ENCODE assay signal across 27 mouse cellular contexts in the genomic region with DNA sequence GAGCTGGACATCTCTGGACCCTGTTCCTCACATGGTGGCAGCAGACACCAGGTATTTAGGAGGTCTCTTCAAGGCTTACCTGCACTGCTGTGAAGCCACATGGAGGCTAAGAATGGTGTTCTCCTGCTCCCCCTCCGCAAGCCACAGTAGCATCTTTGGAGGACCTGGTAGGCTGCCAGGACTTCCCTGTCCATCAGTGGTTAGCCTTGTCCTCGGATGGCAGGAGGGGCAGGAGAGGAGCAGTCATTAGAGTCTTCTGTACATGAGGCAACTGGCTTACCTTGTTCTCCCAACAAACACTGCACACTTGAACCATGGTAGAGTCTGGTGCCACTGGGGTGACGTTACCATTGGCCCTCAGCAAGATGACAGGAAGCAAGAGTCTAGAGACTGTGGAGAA.
A peak's percentile ranks its signal among the peaks of the same experiment; 100 is the strongest.
DNase-seq lines count a peak whose midpoint lies in the region; TF ChIP-seq lines count a peak whose summit lies in the region.
"Had no signal": no experiment of that assay in that cellular context is flagged by ENCODE, and none has a peak within 500 bp of the region (broad histone marks: within the 10 kb centered on the region; RNA-seq: fewer than 3 reads in every experiment).

No protein-coding gene starts in this region.

- H3K4me3 ChIP-seq in CH12.LX (replicated peaks in 1 of 3; ENCODE audit: low read depth in 2 of 3, low read length in 2 of 3, poor library complexity in 1 of 3): no peak overlapping the region
- H3K4me3 ChIP-seq: embryonic facial prominence, embryonic 12.5 days; forebrain, embryonic 10.5 days; heart, embryonic 10.5 days; heart, embryonic 15.5 days; hindbrain, embryonic 13.5 days; kidney, embryonic 15.5 days; neural tube, embryonic 12.5 days had no signal

- no peak overlapping the region for H3K27ac ChIP-seq in CH12.LX (ENCODE audit: insufficient read depth, low read depth)
- H3K27ac ChIP-seq: embryonic facial prominence, embryonic 12.5 days; forebrain, embryonic 10.5 days; heart, embryonic 10.5 days; heart, embryonic 15.5 days; hindbrain, embryonic 13.5 days; kidney, embryonic 15.5 days; liver, embryonic 14.5 days; neural tube, embryonic 12.5 days had no signal

- H3K27me3 ChIP-seq in CH12.LX (replicated peaks): no peaks in the 10 kb centered on the region
- H3K27me3 ChIP-seq: embryonic facial prominence, embryonic 12.5 days; heart, embryonic 15.5 days; hindbrain, embryonic 13.5 days; kidney, embryonic 15.5 days; neural tube, embryonic 12.5 days; Patski had no signal

- TF ChIP-seq RAD21 in CH12.LX (IDR thresholded peaks at IDR 0.05; ENCODE audit: low read depth, low read length): peak; percentile 30

- TF ChIP-seq EP300 in CH12.LX (IDR thresholded peaks at IDR 0.05; ENCODE audit: low read length): no peak

- H3K4me2 ChIP-seq in CH12.LX (ENCODE audit: insufficient read depth, low read depth, poor library complexity, severe bottlenecking): no peak overlapping the region
- H3K4me2 ChIP-seq: embryonic facial prominence, embryonic 12.5 days; heart, embryonic 15.5 days; hindbrain, embryonic 13.5 days; kidney, embryonic 15.5 days; neural tube, embryonic 12.5 days had no signal

- no peak for TF ChIP-seq POLR2A in CH12.LX (IDR thresholded peaks at IDR 0.05; ENCODE audit: low read depth, low read length)

- H3K4me1 ChIP-seq in CH12.LX (ENCODE audit: control insufficient read depth in 1 of 2, insufficient read depth in 2 of 2): peaks cover 5 to 23% of the 10 kb centered on the region in 2 experiments
- H3K4me1 ChIP-seq: embryonic facial prominence, embryonic 12.5 days; kidney, embryonic 15.5 days had no signal

- DNase-seq in heart, adult 11 months: peak; percentile 59
- no peak for DNase-seq in heart, adult 9 months (ENCODE audit: low spot score in 2 of 2)
- DNase-seq in CH12.LX (ENCODE audit: extremely low read depth): no peak
- peak; percentile 59 to 68 for DNase-seq in cerebellum, adult 18-20 months
- DNase-seq in cerebellum, postnatal 10 days: peak; percentile 51 to 58
- no peak for DNase-seq in neural tube, embryonic 10.5 days (ENCODE audit: extremely low spot score, low spot score)
- no peak for DNase-seq in spleen, postnatal 4 days (ENCODE audit: low spot score in 2 of 2)
- DNase-seq in adrenal gland, postnatal 14 days: no peak
- DNase-seq: adrenal gland, postnatal 10 days; heart, postnatal 4 days; kidney, adult 18-20 months; kidney, postnatal 25 days; liver; lung, adult 2 months; lung, postnatal 14 days; right cerebral cortex, postnatal 4 days; thymus, adult 2 months; thymus, postnatal 36 days had no signal

- no peaks in the 10 kb centered on the region for H3K79me2 ChIP-seq in CH12.LX (replicated peaks; ENCODE audit: control insufficient read depth, extremely low read depth, insufficient read depth, poor library complexity, severe bottlenecking)

- in situ Hi-C loops in CH12.LX (cut with MboI; ENCODE audit: low pct_ligation_motif_present, low pct_unique_long_range_greater_than_20kb, low sequenced_read_pairs): no loop called here

- H3K9me3 ChIP-seq in CH12.LX (replicated peaks; ENCODE audit: low read length): no peaks in the 10 kb centered on the region
- H3K9me3 ChIP-seq: embryonic facial prominence, embryonic 12.5 days; forebrain, embryonic 10.5 days; heart, embryonic 10.5 days; heart, embryonic 15.5 days; hindbrain, embryonic 13.5 days; kidney, embryonic 15.5 days; neural tube, embryonic 12.5 days had no signal

- no peak overlapping the region for H3K9ac ChIP-seq in CH12.LX (ENCODE audit: insufficient read depth, low read depth)
- H3K9ac ChIP-seq: embryonic facial prominence, embryonic 12.5 days; heart, embryonic 15.5 days; hindbrain, embryonic 13.5 days; kidney, embryonic 15.5 days; liver, embryonic 14.5 days; neural tube, embryonic 12.5 days had no signal

- peaks cover 5 to 38% of the 10 kb centered on the region in 2 experiments for H3K36me3 ChIP-seq in CH12.LX (replicated peaks in 1 of 2; ENCODE audit: control insufficient read depth in 1 of 2, insufficient read depth in 1 of 2, low read length in 1 of 2)
- H3K36me3 ChIP-seq: neural tube, embryonic 12.5 days had no signal

- TF ChIP-seq CTCF in CH12.LX (conservative IDR thresholded peaks at IDR 0.05 in 1 of 2, IDR thresholded peaks at IDR 0.05 in 1 of 2; ENCODE audit: low read depth in 2 of 2, low read length in 2 of 2): peak in 1 of 2 experiments; percentile 39; a peak in 2 of 4 replicates

- dilution Hi-C loops in CH12.LX (cut with MboI; ENCODE audit: extremely low pct_ligation_motif_present, extremely low pct_unique_long_range_greater_than_20kb, low sequenced_read_pairs): no loop called here

TF ChIP-seq in CH12.LX, 34 proteins besides CTCF, POLR2A, EP300 and RAD21:
- TF ChIP-seq USF1 (IDR thresholded peaks at IDR 0.05; ENCODE audit: low read depth, low read length) (no peak), SMC3 (IDR thresholded peaks at IDR 0.05; ENCODE audit: low read depth, low read length) (peak; percentile 24; the same call in 1 of the 2 replicates)

Comparison
In these comparisons a context has a peak if more than half of its experiments do, and no peak if none do; other contexts are left out.
1. DNase-seq: peak in heart, adult 11 months (single experiment), cerebellum, adult 18-20 months (2 of 2) and cerebellum, postnatal 10 days (2 of 2); none in heart, adult 9 months (0 of 2), CH12.LX (single experiment), neural tube, embryonic 10.5 days (single experiment), spleen, postnatal 4 days (0 of 2) and adrenal gland, postnatal 14 days (single experiment).